16 mouse cellular contexts compared by ENCODE assay signal in the genomic region with DNA sequence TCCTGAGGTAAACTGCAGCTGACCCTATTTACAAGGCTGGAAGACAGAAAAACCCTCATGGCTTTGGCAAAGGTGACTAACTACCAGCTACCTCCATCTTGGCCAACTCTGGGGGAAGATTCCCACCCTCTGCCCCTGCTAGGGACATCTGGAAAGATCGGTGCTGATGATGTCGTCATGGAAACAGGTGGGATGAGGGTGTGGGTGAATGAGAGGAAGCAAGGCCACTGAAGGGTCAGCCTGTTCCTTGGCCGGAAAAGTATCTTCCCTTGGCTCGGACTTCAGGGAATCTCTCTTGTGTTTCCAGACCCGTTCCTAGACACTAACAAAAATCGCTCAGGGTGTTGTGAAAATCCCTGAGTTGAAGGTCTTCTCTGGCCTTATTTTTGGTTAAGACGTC. TPM values are rescaled to one million over a fixed set of nuclear protein-coding genes. Genes with fewer than 3 reads are reported as not detected.
A peak's percentile ranks its signal among the peaks of the same experiment; 100 is the strongest.
DNase-seq lines count a peak whose midpoint lies in the region; ATAC-seq and TF ChIP-seq lines count a peak whose summit lies in the region.
"Had no signal": no experiment of that assay in that cellular context is flagged by ENCODE, and none has a peak within 500 bp of the region (broad histone marks: within the 10 kb centered on the region; RNA-seq: fewer than 3 reads in every experiment).

No protein-coding gene starts in this region.

- no peak overlapping the region for H3K4me2 ChIP-seq in forebrain, postnatal 0 days (ENCODE audit: low read depth)
- no peak overlapping the region for H3K4me2 ChIP-seq in forebrain, embryonic 13.5 days
- H3K4me2 ChIP-seq: midbrain, embryonic 15.5 days had no signal

- no peaks in the 10 kb centered on the region for H3K9me3 ChIP-seq in forebrain, postnatal 0 days (ENCODE audit: low read length)
- H3K9me3 ChIP-seq in forebrain, embryonic 13.5 days (replicated peaks), result no peaks in the 10 kb centered on the region
- H3K9me3 ChIP-seq: megakaryocyte, embryonic 14.5 days; midbrain, embryonic 15.5 days had no signal

- no peak overlapping the region for H3K4me3 ChIP-seq in forebrain, postnatal 0 days (ENCODE audit: low read depth, low read length)
- H3K4me3 ChIP-seq in forebrain, embryonic 13.5 days, result no peak overlapping the region
- H3K4me3 ChIP-seq in kidney, adult 2 months (ENCODE audit: insufficient read depth, low read depth, low read length), result no peak overlapping the region
- no peak overlapping the region for H3K4me3 ChIP-seq in brown adipose tissue, adult 24 weeks (ENCODE audit: insufficient read depth, low read depth, low read length)
- H3K4me3 ChIP-seq: megakaryocyte, embryonic 14.5 days; midbrain, embryonic 15.5 days had no signal

- intact Hi-C loops in heart, postnatal 10 days (cut with DNase I), result no loop called here

- no peaks in the 10 kb centered on the region for H3K27me3 ChIP-seq in forebrain, postnatal 0 days (ENCODE audit: insufficient read depth, low read length)
- H3K27me3 ChIP-seq in forebrain, embryonic 13.5 days, result no peaks in the 10 kb centered on the region
- no peaks in the 10 kb centered on the region for H3K27me3 ChIP-seq in kidney, adult 2 months (replicated peaks; ENCODE audit: control insufficient read depth, insufficient read depth, low read length)
- H3K27me3 ChIP-seq: midbrain, embryonic 15.5 days had no signal

- DNase-seq in forebrain, postnatal 0 days, result no peak
- peak; percentile 8 for DNase-seq in kidney, adult 2 months
- DNase-seq in kidney, postnatal 25 days, result no peak
- DNase-seq in heart, postnatal 10 days, result peak; percentile 42 to 48
- no peak for DNase-seq in spleen, postnatal 36 days (ENCODE audit: low spot score in 2 of 2)
- no peak for DNase-seq in right cerebral cortex, adult 2 months (ENCODE audit: low spot score in 2 of 2)
- DNase-seq: cerebellum, adult 9-11 months; layer of hippocampus, adult 9-11 months; lung, postnatal 10 days; thymus, postnatal 25 days had no signal

- H3K9ac ChIP-seq in forebrain, postnatal 0 days, result no peak overlapping the region
- H3K9ac ChIP-seq in forebrain, embryonic 13.5 days, result no peak overlapping the region
- H3K9ac ChIP-seq: midbrain, embryonic 15.5 days had no signal

- no peak for TF ChIP-seq POLR2A in kidney, adult 2 months (IDR thresholded peaks at IDR 0.05; ENCODE audit: low read depth, low read length)

- H3K27ac ChIP-seq in forebrain, postnatal 0 days (ENCODE audit: low read depth, low read length), result peak overlapping the region; percentile 40; the same call in 1 of the 2 replicates
- H3K27ac ChIP-seq in forebrain, embryonic 13.5 days, result no peak overlapping the region
- no peak overlapping the region for H3K27ac ChIP-seq in kidney, adult 2 months (ENCODE audit: insufficient read depth, low read depth, low read length)
- H3K27ac ChIP-seq in brown adipose tissue, adult 24 weeks (replicated peaks; ENCODE audit: low read depth, low read length), result peak overlapping the region; percentile 36; the same call in 1 of the 2 replicates
- H3K27ac ChIP-seq: midbrain, embryonic 15.5 days; stomach, postnatal 0 days had no signal

- ATAC-seq in forebrain, postnatal 0 days, result no peak
- ATAC-seq in forebrain, embryonic 13.5 days, result no peak
- ATAC-seq: midbrain, embryonic 15.5 days had no signal

- no peaks in the 10 kb centered on the region for H3K4me1 ChIP-seq in forebrain, postnatal 0 days (ENCODE audit: insufficient read depth)
- H3K4me1 ChIP-seq in forebrain, embryonic 13.5 days, result no peaks in the 10 kb centered on the region
- no peaks in the 10 kb centered on the region for H3K4me1 ChIP-seq in kidney, adult 2 months (ENCODE audit: control insufficient read depth, insufficient read depth, low read length)
- H3K4me1 ChIP-seq in brown adipose tissue, adult 24 weeks (ENCODE audit: control insufficient read depth, insufficient read depth, insufficient read length, low read length), result 0 out of 2 replicates have a peak, but pooled peaks cover 2% of the 10 kb centered on the region
- H3K4me1 ChIP-seq: megakaryocyte, embryonic 14.5 days; midbrain, embryonic 15.5 days had no signal

- no peak for TF ChIP-seq CTCF in forebrain, postnatal 0 days (IDR thresholded peaks at IDR 0.05; ENCODE audit: low read depth)
- TF ChIP-seq CTCF in kidney, adult 2 months (conservative IDR thresholded peaks at IDR 0.05; ENCODE audit: insufficient read depth, insufficient read length, low read depth, low read length), result no peak

- WGBS in forebrain, postnatal 0 days, result 74% methylated on average over 7 of the region's 7 CpGs
- WGBS in forebrain, embryonic 13.5 days, result 77% methylated on average over 7 of the region's 7 CpGs
- WGBS in kidney, adult 2 months, result 58% methylated on average over 7 of the region's 7 CpGs

- H3K36me3 ChIP-seq in forebrain, postnatal 0 days (ENCODE audit: insufficient read depth), result no peaks in the 10 kb centered on the region
- peaks cover 15% of the 10 kb centered on the region for H3K36me3 ChIP-seq in forebrain, embryonic 13.5 days (ENCODE audit: poor library complexity, severe bottlenecking)
- H3K36me3 ChIP-seq in kidney, adult 2 months (ENCODE audit: control insufficient read depth, insufficient read depth, low read length), result no peaks in the 10 kb centered on the region
- H3K36me3 ChIP-seq: midbrain, embryonic 15.5 days had no signal

RNA-seq across cellular contexts. Expression of gene Dnaic2, which starts 11.7 kb away (rescaled TPM):
- 4.7 and 8.9 TPM in 2 replicates for total RNA-seq in forebrain, postnatal 0 days (2014; rRNA removed)
- polyA plus RNA-seq in forebrain, postnatal 0 days (2015; fragmentation: Nextera tagmentation; extraction: Ambion mirVana), result 3.1 and 4.4 TPM in 2 replicates
- polyA plus RNA-seq in forebrain, embryonic 13.5 days (2015; fragmentation: Nextera tagmentation; extraction: Ambion mirVana), result 1.8 and 3.7 TPM in 2 replicates
- 0.47 and 0.72 TPM in 2 replicates for polyA plus RNA-seq in kidney, adult 2 months (2012; rRNA removed)
- polyA plus RNA-seq in brown adipose tissue, adult 24 weeks (2012; ENCODE audit: insufficient read depth, insufficient read length, missing spikeins), result not detected in 2 replicates
- total RNA-seq in heart, postnatal 10 days (2021), result under 1 TPM; 0.55 to 0.57 TPM
- total RNA-seq: MEL had no signal

RNA-seq across cellular contexts. Expression of gene Ttyh2, which starts 40.3 kb away (rescaled TPM):
- total RNA-seq in forebrain, postnatal 0 days (2014; rRNA removed), result 26.6 and 29.9 TPM in 2 replicates
- 24.4 and 26.4 TPM in 2 replicates for polyA plus RNA-seq in forebrain, postnatal 0 days (2015; fragmentation: Nextera tagmentation; extraction: Ambion mirVana)
- polyA plus RNA-seq in forebrain, embryonic 13.5 days (2015; fragmentation: Nextera tagmentation; extraction: Ambion mirVana), result 21.6 and 22.3 TPM in 2 replicates
- 34.4 and 40.6 TPM in 2 replicates for polyA plus RNA-seq in kidney, adult 2 months (2012; rRNA removed)
- polyA plus RNA-seq in brown adipose tissue, adult 24 weeks (2012; ENCODE audit: insufficient read depth, insufficient read length, missing spikeins), result 9.8 and 12.4 TPM in 2 replicates
- 10 to 100 TPM; 25.2 to 26.3 TPM for total RNA-seq in heart, postnatal 10 days (2021)

RNA-seq across cellular contexts. Expression of gene Rpl38, which starts 47.2 kb away (rescaled TPM):
- total RNA-seq in forebrain, postnatal 0 days (2014; rRNA removed), result 1,173 and 2,728 TPM in 2 replicates
- 1,003 and 1,434 TPM in 2 replicates for polyA plus RNA-seq in forebrain, postnatal 0 days (2015; fragmentation: Nextera tagmentation; extraction: Ambion mirVana)
- 911 and 1,077 TPM in 2 replicates for polyA plus RNA-seq in forebrain, embryonic 13.5 days (2015; fragmentation: Nextera tagmentation; extraction: Ambion mirVana)
- 432 and 738 TPM in 2 replicates for polyA plus RNA-seq in kidney, adult 2 months (2012; rRNA removed)
- 1,001 and 1,648 TPM in 2 replicates for polyA plus RNA-seq in brown adipose tissue, adult 24 weeks (2012; ENCODE audit: insufficient read depth, insufficient read length, missing spikeins)
- total RNA-seq in heart, postnatal 10 days (2021), result 100 to 1,000 TPM; 771 to 825 TPM

RNA-seq across cellular contexts. Expression of gene Kif19a, which starts 49.7 kb away (rescaled TPM):
- total RNA-seq in forebrain, postnatal 0 days (2014; rRNA removed), result 3.2 TPM in 2 replicates
- polyA plus RNA-seq in forebrain, postnatal 0 days (2015; fragmentation: Nextera tagmentation; extraction: Ambion mirVana), result 0.57 and 0.79 TPM in 2 replicates
- polyA plus RNA-seq in forebrain, embryonic 13.5 days (2015; fragmentation: Nextera tagmentation; extraction: Ambion mirVana), result 0.36 and 1.3 TPM in 2 replicates
- polyA plus RNA-seq in kidney, adult 2 months (2012; rRNA removed), result 0.38 and 0.42 TPM in 2 replicates
- polyA plus RNA-seq in brown adipose tissue, adult 24 weeks (2012; ENCODE audit: insufficient read depth, insufficient read length, missing spikeins), result 0.99 TPM in 1 of 2 replicates, not detected in the other
- under 1 TPM; 0.24 to 0.47 TPM for total RNA-seq in heart, postnatal 10 days (2021)
- total RNA-seq: MEL had no signal

Comparison
In these comparisons a context has a peak if more than half of its experiments do, and no peak if none do; other contexts are left out.
1. DNase-seq: peak in kidney, adult 2 months (single experiment) and heart, postnatal 10 days (2 of 2); none in forebrain, postnatal 0 days (single experiment), kidney, postnatal 25 days (0 of 2), spleen, postnatal 36 days (0 of 2) and right cerebral cortex, adult 2 months (0 of 2).
2. H3K27ac ChIP-seq: peak in forebrain, postnatal 0 days (single experiment) and brown adipose tissue, adult 24 weeks (single experiment); none in forebrain, embryonic 13.5 days (single experiment) and kidney, adult 2 months (single experiment).